Mouse (Mus musculus) testis, postnatal 10 days (tissue): ENCODE results near the gene Wdr93.
"Not testable (repeated sequence)": the region's sequence is repeated elsewhere in the genome, so short reads cannot be mapped to it uniquely, and the experiment has no call there.

Experiments used
- DNase-seq: peaks from one replicate; pipeline ENCODE4 v3.0.0; 2021; ENCODE audit warnings: low spot score

Wdr93 gene

GRCm38 (mm10) chr7:79749511-79749910 is 6.5 kb downstream of the Wdr93 start:
- DNase-seq: no peak

GRCm38 (mm10) chr7:79756334-79756733 is 13.4 kb downstream of the Wdr93 start:
- no peak for DNase-seq

- DNase-seq: no peak
Measured at GRCm38 (mm10) chr7:79758176-79758575, 15.2 kb downstream of the Wdr93 start.

GRCm38 (mm10) chr7:79759766-79760165 is 16.8 kb downstream of the Wdr93 start:
- no peak for DNase-seq

- no peak for DNase-seq
Measured at GRCm38 (mm10) chr7:79761124-79761876, 18.3 kb downstream of the Wdr93 start.

- DNase-seq: no peak
Measured at GRCm38 (mm10) chr7:79762106-79762505, 19.1 kb downstream of the Wdr93 start.

- DNase-seq: no peak
Measured at GRCm38 (mm10) chr7:79765991-79766390, 23.0 kb downstream of the Wdr93 start.

- DNase-seq: no peak
Measured at GRCm38 (mm10) chr7:79769664-79770063, 26.7 kb downstream of the Wdr93 start.

- DNase-seq: no peak
Measured at GRCm38 (mm10) chr7:79771561-79772512, 28.9 kb downstream of the Wdr93 start.

- DNase-seq: peak; percentile 86
Measured at GRCm38 (mm10) chr7:79780647-79781626, 38.0 kb downstream of the Wdr93 start.

- no peak for DNase-seq
Measured at GRCm38 (mm10) chr7:79781826-79782515, 39.0 kb downstream of the Wdr93 start.

- no peak for DNase-seq
Measured at GRCm38 (mm10) chr7:79782516-79782855, 39.5 kb downstream of the Wdr93 start.

- DNase-seq: peak; percentile 87
Measured at GRCm38 (mm10) chr7:79786295-79786694, 43.3 kb downstream of the Wdr93 start.

GRCm38 (mm10) chr7:79789812-79790211 is 46.8 kb downstream of the Wdr93 start:
- DNase-seq: not testable (repeated sequence)

- peak; percentile 78 for DNase-seq
Measured at GRCm38 (mm10) chr7:79792635-79793421, 49.9 kb downstream of the Wdr93 start.

- DNase-seq: no peak
Measured at GRCm38 (mm10) chr7:79793688-79794087, 50.7 kb downstream of the Wdr93 start, which contains the start of gene Mesp1. Gene Mesp1 (minus strand): TSS chr7:79793788.

GRCm38 (mm10) chr7:79798606-79799005 is 55.6 kb downstream of the Wdr93 start:
- no peak for DNase-seq

GRCm38 (mm10) chr7:79799048-79799447 is 56.1 kb downstream of the Wdr93 start:
- peak; percentile 89 for DNase-seq

- DNase-seq: no peak
Measured at GRCm38 (mm10) chr7:79799506-79799905, 56.5 kb downstream of the Wdr93 start.

- DNase-seq: no peak
Measured at GRCm38 (mm10) chr7:79800336-79800735, 57.4 kb downstream of the Wdr93 start.
